Mouse (Mus musculus) brain, embryonic 18.5 days (tissue): Measurements from ENCODE around the gene Itpr1.

Experiments used
- DNase-seq: peaks from one replicate; pipeline ENCODE4 v3.0.0-alpha.2; 2012; ENCODE audit warnings: low read depth, low spot score

The Itpr1 gene

DNA sequence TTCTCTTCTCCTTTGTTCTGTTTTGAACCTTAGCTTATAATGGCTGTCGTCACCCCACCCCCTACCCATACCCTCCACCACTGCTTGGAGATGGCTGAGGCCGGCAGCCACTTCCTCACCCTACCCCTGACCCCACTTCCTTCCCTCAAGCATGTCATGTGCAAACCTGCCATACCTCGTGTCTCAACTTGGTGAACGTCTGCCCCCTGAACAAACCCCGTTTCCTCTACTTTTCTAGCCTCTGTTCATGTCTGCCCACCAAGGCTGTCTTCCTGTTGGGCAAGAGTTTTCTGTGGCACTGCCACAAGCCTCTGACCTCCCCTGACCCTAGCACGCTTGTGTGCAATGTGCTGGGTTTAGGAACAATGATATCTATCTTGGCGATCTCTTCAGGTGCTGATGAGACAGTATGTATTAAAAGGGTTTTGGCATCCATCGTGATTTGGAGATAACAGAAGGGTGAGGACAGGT lies 253.2 kb downstream of the Itpr1 start:
- no peak for DNase-seq

DNA sequence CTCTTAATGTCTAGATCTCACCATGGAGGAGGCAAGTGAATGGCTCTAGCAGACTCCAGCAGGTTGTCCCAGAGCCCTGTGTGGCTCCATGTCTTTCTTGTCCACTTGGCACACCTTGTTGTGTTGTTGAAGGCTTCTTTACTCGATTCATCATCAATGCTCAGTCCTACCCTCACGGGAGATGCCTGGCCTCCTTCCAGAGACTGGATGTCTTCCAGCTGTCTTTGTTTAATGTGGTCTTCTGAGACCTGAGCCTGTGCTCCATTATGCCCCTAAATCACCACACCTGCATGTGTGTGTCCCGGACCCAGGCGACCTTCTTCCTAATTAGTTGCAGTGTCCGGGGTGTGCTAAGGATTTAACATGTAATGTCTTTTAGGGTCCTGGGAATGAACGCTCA lies 254.7 kb downstream of the Itpr1 start:
- DNase-seq, result no peak

DNA sequence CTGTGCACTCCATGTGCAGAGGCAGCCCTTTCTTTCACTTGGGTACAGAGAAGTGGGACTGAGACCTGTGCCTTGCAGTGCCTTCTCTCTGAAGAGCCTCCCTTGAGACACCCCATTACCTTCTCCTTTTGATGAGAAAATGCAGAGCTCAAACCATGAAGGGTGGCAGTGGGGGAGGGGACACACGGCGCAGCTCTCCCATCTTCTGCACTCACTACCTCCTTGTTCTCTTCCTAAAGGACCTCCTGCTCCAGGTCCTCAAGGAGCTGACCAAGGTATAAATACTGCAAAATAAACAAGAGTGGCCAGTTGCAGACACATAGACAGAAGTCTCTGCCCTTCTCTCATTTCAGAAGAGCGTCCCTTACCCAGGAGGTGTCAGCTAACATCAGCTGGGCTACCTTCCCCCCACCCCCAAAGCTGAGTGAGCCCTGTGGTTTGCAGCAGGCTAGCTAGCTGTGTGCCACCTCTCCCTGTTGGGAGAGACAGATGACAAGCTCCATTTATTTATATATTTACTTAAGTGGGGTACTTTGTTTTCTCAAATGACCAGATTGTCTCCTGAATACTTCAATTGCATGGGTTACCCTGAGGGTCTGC lies 255.4 kb downstream of the Itpr1 start:
- no peak for DNase-seq

DNA sequence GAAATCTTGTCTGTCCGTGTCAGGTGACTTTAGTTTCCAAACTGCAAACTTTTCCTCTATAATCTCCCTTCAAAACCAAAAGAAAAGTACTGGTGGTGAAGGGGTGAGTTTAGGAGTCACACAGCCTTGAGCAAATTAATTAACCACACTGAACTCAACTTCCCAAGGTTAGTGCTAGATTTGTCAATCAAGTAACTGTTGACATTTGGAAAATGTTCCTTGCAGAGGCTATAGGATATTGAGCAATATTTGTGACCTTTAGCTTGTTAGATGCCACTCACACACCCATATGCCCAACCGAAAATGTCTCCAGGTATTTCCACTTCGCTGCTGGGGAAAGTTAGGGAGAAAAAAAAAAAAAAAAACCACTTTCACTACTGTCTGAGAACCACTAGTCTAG lies 259.0 kb downstream of the Itpr1 start:
- no peak for DNase-seq

DNA sequence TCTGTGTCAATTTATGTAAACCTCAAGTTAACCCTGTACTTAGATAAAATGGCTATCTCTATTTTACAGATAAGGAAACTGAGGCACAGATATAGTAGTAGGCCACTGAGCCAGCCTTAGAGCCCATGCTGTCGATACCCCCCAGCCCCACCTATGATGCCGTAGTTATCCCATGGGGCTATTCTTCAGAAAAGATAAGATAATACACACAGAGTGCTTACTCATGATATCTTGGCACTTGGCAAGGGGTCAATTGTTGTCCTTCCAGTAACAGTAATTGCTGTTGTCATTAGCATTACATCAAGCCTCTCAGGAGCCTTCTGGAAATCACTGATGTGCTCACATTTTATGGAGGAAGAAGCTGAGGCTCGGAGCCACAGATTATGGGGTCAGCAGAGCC lies 259.9 kb downstream of the Itpr1 start:
- no peak for DNase-seq

DNA sequence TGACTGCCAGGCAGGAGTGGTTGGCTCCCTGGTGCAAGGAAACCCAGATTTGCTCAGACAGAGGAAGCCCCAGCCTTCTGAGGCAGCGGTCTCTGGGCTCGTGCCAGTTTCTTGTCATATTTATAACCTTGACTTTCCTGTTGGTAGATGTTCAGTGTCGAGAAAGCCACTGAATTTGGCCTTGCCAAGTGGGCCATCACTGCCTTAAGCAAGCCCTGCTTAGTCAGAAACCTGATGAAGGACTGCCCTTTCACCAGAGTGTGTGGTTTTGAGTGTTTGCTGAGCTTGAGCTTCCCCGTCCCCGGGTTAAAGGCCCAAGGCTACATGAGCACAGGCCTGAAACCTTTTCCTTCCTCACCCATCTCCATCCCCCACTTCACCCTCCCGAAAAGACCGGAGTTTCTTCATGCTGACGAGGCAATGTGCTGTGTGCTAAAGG lies 263.9 kb downstream of the Itpr1 start:
- DNase-seq, result no peak

DNA sequence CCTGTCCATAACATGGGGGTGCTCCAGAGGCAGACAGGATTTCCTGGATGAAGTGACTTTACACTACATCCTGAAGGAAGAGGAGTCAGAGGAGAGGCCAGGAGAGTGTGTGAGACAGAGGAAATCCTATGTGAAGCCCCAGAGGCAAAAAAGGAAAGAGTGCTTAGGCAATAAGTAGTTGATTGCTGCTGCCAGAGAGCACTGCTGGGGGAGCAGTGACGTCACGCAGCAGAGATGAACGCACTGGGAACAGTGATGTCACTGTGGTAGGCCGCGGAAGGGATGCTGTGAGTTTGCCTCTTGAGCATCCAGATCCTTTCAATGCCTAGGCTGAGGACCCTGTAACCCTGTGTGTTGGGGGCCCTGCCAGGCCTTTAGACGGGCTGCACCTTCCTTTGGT lies 264.7 kb downstream of the Itpr1 start:
- DNase-seq, result no peak

DNA sequence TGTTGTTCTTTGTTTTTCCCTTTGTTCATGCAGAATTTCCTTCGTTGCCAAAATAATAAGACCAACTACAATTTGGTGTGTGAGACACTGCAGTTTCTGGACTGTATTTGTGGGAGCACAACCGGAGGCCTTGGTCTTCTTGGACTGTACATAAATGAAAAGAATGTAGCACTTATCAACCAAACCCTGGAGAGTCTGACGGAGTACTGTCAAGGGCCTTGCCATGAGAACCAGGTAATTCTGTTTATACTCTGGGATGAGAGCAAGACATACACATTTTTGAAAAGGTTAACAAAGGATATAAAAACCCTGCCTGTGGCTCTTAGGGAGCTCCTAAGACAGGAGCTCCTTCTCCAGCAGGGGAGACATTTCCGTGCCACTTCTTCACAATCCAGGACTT lies 268.3 kb downstream of the Itpr1 start:
- no peak for DNase-seq

DNA sequence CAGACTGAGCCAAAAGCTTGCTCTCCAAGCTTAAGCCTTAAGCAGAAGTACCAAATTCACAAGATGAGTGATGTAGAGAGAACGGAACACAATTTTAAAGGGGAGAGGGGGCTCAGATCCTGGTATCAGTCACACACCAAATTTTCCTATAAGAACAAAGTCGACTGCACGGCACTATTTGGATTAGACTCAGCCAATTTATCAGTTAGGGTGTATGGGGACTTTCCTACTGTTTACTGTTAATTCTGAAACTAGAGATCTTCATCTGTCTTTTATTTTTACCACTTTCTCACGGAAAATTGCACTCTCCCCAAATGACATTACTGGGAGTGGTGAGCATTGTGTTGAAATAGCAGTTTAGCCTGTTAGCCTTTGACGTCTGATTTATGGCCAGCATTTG lies 269.6 kb downstream of the Itpr1 start:
- DNase-seq, result no peak

DNA sequence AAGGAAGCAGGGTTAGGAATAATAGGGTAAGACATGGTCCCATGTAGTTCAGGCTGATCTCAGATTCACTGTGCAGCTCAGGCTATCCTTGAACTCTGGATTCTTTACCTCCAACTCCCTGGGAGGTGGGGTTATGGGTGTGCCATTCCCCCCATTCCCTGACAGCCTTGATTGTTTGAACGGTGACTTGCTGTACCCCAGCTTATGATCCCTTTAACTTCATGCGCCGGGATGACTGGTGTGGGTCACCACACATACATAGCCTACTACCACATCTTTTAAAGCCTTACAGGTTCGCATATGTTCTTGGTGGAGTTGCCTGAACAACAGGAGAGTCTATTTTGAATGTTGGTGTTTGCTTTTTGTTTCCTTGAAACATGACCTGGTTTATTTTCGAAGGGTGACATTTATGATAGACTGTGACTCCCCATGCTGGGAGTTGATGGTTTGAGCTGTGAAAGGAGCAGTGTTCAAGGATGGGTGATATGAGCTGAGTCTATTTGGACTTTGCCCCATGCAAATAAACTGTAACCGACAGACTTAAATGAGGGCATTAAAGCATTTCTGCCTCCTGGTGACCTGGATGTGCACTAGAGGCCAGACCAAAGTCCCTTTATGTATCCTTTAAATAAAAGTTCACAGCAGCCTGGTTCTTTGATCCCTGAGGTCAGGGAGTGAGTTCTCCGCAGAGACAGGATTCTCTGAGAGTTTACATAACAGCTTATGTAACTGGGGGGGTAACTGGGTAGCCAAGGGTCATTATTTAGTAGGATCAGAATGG lies 273.5 kb downstream of the Itpr1 start:
- DNase-seq, result no peak

DNA sequence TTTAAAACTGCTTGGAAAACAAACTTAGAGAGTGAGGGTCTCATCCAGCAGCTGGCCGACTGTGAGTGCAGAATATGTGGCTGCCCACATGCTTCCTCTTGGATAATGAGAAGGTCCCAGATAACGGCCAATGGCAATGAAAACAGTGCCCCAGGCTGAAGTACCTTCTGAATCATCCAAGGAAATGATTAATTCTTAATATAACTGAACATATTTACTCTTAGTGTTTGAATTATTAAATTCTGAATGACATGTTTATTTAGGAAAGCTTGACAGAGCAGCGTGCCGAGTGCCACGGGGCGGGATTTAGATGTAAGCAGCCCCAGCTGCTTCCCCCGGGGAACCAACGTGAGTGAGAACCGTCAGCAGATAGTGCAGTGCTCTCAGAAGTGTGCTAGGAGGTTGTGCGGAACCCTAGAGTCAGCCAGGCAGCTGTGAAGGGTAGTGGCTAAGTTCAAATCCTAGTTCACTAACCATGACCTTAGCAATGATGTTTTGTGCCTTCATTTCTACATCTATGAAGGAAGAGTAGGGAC lies 274.5 kb downstream of the Itpr1 start:
- DNase-seq, result no peak

DNA sequence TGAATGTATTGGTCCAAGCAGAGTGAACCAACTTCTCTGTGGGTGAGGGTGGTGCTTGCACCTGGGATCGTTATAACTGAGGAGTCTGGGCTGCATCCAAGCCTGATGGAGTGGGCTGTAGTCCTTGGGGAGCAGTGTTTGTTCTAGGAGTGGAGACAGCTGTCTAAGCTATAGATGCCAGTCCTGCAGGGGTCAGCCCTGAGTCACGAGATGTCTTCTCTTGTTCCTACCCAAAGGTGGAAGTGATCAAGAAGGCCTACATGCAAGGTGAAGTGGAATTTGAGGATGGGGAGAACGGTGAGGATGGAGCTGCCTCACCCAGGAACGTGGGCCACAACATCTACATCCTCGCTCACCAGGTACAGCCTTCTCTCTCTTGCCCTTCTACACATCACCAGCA lies 275.4 kb downstream of the Itpr1 start:
- DNase-seq, result no peak

DNA sequence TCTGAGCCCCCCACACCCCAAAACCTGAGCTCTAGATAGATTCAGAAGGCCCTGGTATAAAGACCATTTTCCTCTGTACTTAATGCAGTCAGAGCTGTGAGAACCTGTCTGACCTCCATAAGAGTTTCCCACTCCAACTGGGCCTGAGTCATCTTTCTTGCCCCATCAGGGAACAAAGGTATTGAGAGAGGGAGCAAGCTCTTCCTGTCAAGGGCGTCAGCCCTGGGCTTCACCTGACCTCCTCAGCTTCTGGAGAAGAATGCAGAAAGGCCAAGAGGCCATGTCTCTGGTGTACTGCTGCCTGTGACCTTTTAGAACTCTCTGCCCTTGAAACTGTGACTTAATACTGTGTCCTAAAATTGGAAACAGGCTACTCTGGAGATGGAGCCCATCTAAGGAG lies 279.1 kb downstream of the Itpr1 start:
- DNase-seq, result no peak

DNA sequence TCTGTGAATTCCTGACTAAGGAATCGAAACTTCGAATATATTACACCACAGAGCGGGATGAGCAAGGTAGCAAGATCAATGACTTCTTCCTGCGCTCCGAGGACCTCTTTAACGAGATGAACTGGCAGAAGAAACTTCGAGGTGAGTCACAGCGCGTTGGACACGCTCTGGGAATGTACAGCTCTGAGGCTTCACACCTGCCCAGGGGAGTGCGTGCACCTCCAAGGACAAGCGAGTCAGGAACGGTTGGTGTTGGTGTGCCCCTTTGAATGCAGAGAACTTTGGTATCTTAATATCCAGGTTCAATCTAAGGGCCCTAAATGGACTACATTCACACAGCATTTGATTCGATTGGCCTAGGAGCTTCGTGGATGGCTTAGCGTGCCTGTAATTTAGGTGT lies 280.9 kb downstream of the Itpr1 start:
- no peak for DNase-seq

DNA sequence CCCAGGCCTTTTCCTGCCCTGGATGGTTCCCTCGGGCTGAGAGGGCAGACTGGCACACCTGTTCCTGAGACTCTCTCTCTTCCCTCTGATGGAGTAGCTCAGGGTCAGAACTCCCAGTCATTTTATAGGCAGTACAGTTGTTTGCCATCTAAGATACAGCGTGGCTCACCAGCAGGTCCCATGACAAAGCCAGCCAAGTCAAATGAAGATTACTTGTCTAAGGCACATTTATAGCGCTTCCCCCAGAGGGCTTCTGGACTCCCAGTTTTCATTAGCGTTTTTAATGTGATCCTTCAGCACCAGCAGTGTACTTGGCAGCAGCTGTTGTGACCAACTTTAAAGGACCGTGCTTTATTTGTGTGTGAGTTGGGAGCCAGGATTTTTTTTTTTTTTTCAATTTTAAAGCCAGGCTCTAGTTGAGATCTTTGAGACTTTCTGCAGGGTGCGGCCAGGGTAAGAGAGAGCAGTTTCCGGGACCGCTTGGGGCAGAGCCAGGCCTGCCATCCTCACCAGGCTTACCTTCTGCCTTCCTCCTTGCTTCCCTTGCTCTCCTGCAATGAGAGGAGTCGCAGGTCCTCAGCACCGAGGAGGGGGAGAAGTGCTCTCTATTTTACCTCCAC lies 281.4 kb downstream of the Itpr1 start:
- no peak for DNase-seq

DNA sequence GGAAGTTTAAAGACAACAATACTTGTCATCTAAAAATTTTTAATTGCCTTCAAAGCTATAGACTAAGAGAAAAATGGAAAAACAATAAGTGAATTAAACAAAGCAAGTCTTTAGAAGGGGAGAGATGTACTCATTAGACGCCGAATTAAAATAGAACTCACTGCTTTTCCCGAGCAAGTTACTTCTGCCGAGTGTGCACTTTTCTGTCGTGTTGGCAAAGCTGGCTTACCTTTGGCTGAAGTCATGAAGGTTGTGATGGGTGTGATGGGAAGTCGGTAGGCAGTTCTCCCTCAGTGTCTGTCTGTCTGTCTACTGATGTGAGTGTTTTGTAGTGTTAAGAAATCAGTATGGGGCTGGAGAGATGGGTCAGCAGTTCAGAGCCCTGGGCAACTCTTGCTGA lies 282.1 kb downstream of the Itpr1 start:
- DNase-seq, result no peak

DNA sequence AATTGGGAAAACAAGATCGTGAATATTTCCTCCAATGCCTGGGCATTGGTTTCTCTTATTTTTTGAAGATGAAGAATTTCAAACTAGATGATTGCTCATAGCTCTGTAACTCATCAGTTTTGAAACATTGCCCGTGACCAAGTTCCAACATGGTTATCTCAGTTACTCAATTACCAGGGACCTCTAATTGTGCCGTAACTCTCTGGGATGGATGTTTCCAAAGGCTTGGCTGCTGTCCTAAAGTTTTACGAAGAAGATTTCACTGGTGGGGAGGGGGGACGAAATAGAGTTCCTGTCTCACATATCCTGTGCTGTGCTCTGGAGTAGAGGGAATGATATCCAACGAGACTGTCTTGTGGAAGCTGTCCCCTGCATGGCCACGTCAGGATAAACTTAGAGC lies 285.2 kb downstream of the Itpr1 start:
- DNase-seq, result no peak

DNA sequence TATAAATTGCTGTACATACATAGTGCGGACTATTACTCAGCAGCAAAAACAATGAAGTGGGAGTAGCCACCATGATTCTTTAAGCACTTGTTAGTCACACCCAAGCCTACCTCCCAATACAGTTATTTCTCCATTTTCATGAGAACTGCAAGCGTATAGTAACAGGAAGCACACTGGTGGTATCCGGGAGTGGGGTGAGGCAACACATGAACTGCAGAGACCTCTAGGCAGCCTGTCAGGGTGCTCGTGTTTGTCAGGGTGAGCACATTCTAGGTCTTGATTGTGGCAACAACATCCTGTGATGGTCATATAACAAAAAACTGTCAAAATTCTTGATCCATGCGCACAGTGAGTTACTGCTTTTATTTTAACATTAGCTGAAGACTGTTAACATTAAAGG lies 290.8 kb downstream of the Itpr1 start:
- DNase-seq, result no peak

DNA sequence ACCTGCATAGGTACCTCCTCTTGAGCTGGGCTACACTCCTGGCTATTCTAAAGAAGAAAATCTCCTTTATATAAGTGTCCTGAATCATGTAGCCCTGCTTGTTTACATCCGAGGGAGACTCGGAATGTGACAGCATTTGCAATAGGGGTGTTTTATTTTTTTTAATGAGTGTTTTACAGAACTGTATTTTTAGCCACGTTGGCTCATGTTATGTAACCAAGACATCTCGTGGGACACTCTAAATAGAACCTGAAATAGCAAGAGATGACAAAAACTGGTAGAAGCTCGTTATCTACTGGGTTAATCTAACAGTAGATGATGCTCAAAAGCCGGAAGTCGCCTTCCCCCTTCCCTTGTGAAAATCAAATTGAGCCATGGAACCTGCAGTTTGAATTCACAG lies 291.8 kb downstream of the Itpr1 start:
- no peak for DNase-seq

DNA sequence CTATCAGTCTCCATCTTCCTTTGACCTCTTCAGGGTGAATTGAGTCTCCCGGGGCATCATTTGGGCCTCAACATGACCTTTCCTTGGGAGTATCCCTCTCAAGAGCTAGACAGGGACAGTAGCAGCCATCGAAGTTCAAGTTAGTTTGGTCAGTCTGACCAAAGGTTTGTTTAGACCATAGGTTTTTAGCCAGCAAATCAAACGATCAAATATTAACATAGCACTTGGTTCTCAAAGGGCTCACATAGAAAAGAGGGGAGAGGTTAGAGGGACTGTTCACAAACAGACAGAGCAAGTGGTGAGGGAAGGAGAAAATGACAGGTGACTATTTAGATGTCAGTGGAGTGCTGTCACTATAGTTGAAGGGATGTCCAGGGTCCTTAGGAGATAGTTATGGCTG lies 293.3 kb downstream of the Itpr1 start:
- no peak for DNase-seq

DNA sequence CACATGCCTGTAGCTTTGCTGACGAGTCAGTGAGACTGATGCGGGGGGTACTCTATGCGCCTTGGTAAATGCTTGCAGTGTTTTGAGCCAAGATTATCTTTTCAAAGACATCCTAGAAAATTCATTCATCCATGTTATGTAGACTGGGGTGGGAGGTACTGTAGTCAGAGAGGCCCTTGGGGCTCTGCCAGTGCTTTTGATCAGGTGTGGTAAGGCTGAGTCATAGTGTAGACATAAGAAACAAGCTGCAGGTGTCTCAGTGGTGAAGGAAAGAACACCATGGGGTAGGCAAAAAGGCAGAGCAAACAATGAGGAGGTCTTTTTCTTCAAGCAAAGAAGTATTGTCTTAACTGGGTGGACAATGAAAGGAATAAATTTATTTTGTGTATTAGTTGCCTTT lies 294.4 kb downstream of the Itpr1 start:
- DNase-seq, result no peak

DNA sequence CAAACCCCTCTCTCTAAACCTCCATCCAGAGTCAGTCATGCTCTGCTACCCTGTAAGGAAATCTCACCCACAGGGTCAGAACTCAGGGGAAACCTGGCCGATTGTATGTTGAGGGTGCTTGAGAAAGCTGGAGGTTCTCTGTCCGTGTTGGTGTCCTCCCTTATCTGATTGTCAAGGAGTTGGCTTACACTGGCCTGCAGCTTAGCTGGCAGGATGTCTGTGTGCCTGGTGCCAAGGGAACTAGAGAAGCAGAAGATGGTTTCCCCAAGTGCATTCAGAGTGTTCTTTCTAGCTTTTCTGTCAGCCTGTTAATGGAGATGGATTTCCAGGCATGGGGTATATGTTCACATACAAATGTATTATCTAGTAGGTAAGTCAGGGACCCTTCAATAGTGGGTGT lies 296.4 kb downstream of the Itpr1 start:
- DNase-seq, result no peak

DNA sequence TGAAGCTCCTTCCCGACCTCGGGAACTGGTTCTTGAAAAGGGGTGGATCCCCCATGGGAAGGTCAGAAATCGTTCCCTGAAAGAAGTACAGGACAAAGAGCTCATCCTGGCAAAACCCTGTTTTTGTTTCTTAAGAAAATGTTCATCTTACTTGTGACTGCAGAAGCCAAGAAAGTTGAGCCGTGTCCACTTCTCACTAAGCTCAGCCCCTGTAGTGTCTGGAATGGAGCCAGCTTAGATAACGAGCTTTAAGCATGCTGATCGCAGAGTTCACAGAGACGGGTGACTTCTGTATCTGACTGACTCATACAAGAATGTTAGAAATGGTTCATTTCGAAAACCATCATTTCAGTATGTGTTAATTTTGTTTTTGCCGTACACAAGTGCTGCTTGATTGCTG lies 297.2 kb downstream of the Itpr1 start:
- no peak for DNase-seq
